Comparison of ENCODE assay signal across 7 mouse cellular contexts in the genomic region with DNA sequence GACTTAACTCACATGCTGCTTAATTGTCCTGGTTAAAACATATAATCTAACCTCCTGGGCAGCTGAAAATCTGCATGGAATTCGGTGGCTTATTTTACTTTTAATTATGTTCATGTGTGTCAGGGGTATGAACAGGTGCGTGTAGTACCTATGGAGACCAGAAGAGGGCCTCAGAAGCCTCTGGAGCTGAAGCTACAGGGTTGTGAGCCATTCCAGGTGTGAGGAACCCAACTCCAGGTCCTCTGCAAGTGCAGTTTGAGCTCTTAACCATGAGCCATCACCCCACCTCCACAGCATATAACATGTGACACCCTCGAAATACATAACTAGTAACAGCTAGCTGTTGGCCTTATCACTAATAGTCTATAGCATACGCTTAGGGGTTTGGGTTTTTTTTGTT. TPM values are rescaled to one million over a fixed set of nuclear protein-coding genes. Genes with fewer than 3 reads are reported as not detected.
DNase-seq lines count a peak whose midpoint lies in the region; ATAC-seq and TF ChIP-seq lines count a peak whose summit lies in the region.

No protein-coding gene starts in this region.

- peaks cover 9% of the 10 kb centered on the region; the same call in 1 of the 2 replicates for H3K4me1 ChIP-seq in hindbrain, embryonic 14.5 days (replicated peaks; ENCODE audit: control insufficient read depth, insufficient read depth, low read length)
- no peaks in the 10 kb centered on the region for H3K4me1 ChIP-seq in hindbrain, embryonic 16.5 days (ENCODE audit: control insufficient read depth, insufficient read depth, low read depth, low read length)
- no peaks in the 10 kb centered on the region for H3K4me1 ChIP-seq in MEL (ENCODE audit: control insufficient read depth in 1 of 2, insufficient read depth in 2 of 2, low read length in 2 of 2)
- 0 out of 2 replicates have a peak, but pooled peaks cover 4% of the 10 kb centered on the region for H3K4me1 ChIP-seq in olfactory bulb, adult 2 months (ENCODE audit: control insufficient read depth, insufficient read depth, low read length)

- H3K27ac ChIP-seq in hindbrain, embryonic 14.5 days, result no peak overlapping the region
- no peak overlapping the region for H3K27ac ChIP-seq in hindbrain, embryonic 16.5 days (ENCODE audit: low read depth, low read length)
- no peak overlapping the region for H3K27ac ChIP-seq in MEL (ENCODE audit: control insufficient read depth, low read depth, low read length)
- no peak overlapping the region for H3K27ac ChIP-seq in olfactory bulb, adult 2 months (ENCODE audit: insufficient read depth, low read depth, low read length)

- H3K79me3 ChIP-seq in C2C12 (ENCODE audit: low read depth), result no peaks in the 10 kb centered on the region

- no peaks in the 10 kb centered on the region for H3K79me2 ChIP-seq in C2C12 (ENCODE audit: control insufficient read depth, insufficient read depth)
- H3K79me2 ChIP-seq in MEL (ENCODE audit: control insufficient read depth, insufficient read depth, low read length, poor library complexity), result no peaks in the 10 kb centered on the region

- no peak for ATAC-seq in hindbrain, embryonic 14.5 days (ENCODE audit: low FRiP score)
- no peak for ATAC-seq in hindbrain, embryonic 16.5 days

- 0 out of 2 replicates have a peak, but pooled peaks cover 5% of the 10 kb centered on the region for H3K27me3 ChIP-seq in hindbrain, embryonic 14.5 days (ENCODE audit: control insufficient read depth, insufficient read depth, low read length)
- no peaks in the 10 kb centered on the region for H3K27me3 ChIP-seq in hindbrain, embryonic 16.5 days (replicated peaks; ENCODE audit: control insufficient read depth, insufficient read depth, low read length)
- H3K27me3 ChIP-seq in C2C12 (ENCODE audit: control insufficient read depth, insufficient read depth, insufficient read length) (no peaks in the 10 kb centered on the region), MEL (ENCODE audit: control insufficient read depth in 1 of 2, insufficient read depth in 2 of 2, low read length in 2 of 2) (no peaks in the 10 kb centered on the region)

- no peak overlapping the region for H3K4me2 ChIP-seq in hindbrain, embryonic 14.5 days (replicated peaks)
- H3K4me2 ChIP-seq in hindbrain, embryonic 16.5 days (ENCODE audit: low read length), result no peak overlapping the region

- no peak for TF ChIP-seq EP300 in MEL (IDR thresholded peaks at IDR 0.05; ENCODE audit: low read depth in 1 of 2, low read length in 2 of 2)

- H3K9me3 ChIP-seq in hindbrain, embryonic 14.5 days (ENCODE audit: control insufficient read depth, low read length), result no peaks in the 10 kb centered on the region
- no peaks in the 10 kb centered on the region for H3K9me3 ChIP-seq in hindbrain, embryonic 16.5 days (ENCODE audit: control insufficient read depth, low read length)
- no peaks in the 10 kb centered on the region for H3K9me3 ChIP-seq in MEL (replicated peaks; ENCODE audit: insufficient read depth, low read length)

- peak; percentile 31 for DNase-seq in hindbrain, embryonic 14.5 days (ENCODE audit: low spot score)
- peak; percentile 72 for DNase-seq in MEL (ENCODE audit: low read depth, low spot score)
- DNase-seq in forelimb bud, embryonic 11.5 days (ENCODE audit: low read depth, low spot score), result peak; percentile 44
- DNase-seq in neural tube, embryonic 10.5 days (ENCODE audit: extremely low spot score, low spot score), result no peak

- H3K36me3 ChIP-seq in hindbrain, embryonic 14.5 days (replicated peaks; ENCODE audit: control insufficient read depth, insufficient read depth), result peaks cover 18% of the 10 kb centered on the region
- peaks cover 13% of the 10 kb centered on the region for H3K36me3 ChIP-seq in hindbrain, embryonic 16.5 days (ENCODE audit: control insufficient read depth, insufficient read depth, low read length)
- H3K36me3 ChIP-seq in C2C12 (ENCODE audit: control insufficient read depth, insufficient read depth) (peaks cover 22% of the 10 kb centered on the region), MEL (ENCODE audit: control insufficient read depth in 1 of 2, insufficient read depth in 2 of 2, low read length in 2 of 2) (peaks cover 0 to 2% of the 10 kb centered on the region in 2 experiments; a peak in 2 of 4 replicates)

- TF ChIP-seq CTCF in C2C12 (IDR thresholded peaks at IDR 0.05; ENCODE audit: control insufficient read depth, insufficient read depth, insufficient read length), result no peak
- TF ChIP-seq CTCF in MEL (IDR thresholded peaks at IDR 0.05 in 2 of 3, conservative IDR thresholded peaks at IDR 0.05 in 1 of 3; ENCODE audit: control insufficient read depth in 1 of 3, insufficient read depth in 1 of 3, low read depth in 2 of 3, low read length in 3 of 3, poor library complexity in 1 of 3, severe bottlenecking in 1 of 3), result peak; percentile 66 to 89 (median 79)
- peak; percentile 45; the same call in 1 of the 2 replicates for TF ChIP-seq CTCF in olfactory bulb, adult 2 months (IDR thresholded peaks at IDR 0.05; ENCODE audit: insufficient read depth, low read depth, low read length)

- no peak overlapping the region for H3K4me3 ChIP-seq in hindbrain, embryonic 14.5 days (replicated peaks; ENCODE audit: low read length)
- no peak overlapping the region for H3K4me3 ChIP-seq in hindbrain, embryonic 16.5 days (ENCODE audit: low read length)
- H3K4me3 ChIP-seq in C2C12 (ENCODE audit: insufficient read depth, poor library complexity, severe bottlenecking) (no peak overlapping the region), MEL (ENCODE audit: control insufficient read depth in 1 of 2, insufficient read depth in 1 of 2, low read depth in 2 of 2, low read length in 2 of 2) (no peak overlapping the region)
- H3K4me3 ChIP-seq in olfactory bulb, adult 2 months (ENCODE audit: insufficient read depth, low read depth, low read length), result no peak overlapping the region

- TF ChIP-seq RAD21 in MEL (IDR thresholded peaks at IDR 0.05; ENCODE audit: low read depth, low read length), result peak; percentile 76

- WGBS in hindbrain, embryonic 14.5 days, result 68% methylated on average over 4 of the region's 4 CpGs
- 67% methylated on average over 4 of the region's 4 CpGs for WGBS in hindbrain, embryonic 16.5 days
- 76% methylated on average over 4 of the region's 4 CpGs for WGBS in olfactory bulb, adult 2 months

- no peak overlapping the region for H3K9ac ChIP-seq in hindbrain, embryonic 14.5 days
- no peak overlapping the region for H3K9ac ChIP-seq in hindbrain, embryonic 16.5 days (ENCODE audit: low read depth, low read length)
- H3K9ac ChIP-seq in MEL (ENCODE audit: control insufficient read depth, low read depth, low read length, poor library complexity, severe bottlenecking), result no peak overlapping the region

- TF ChIP-seq POLR2A in MEL (IDR thresholded peaks at IDR 0.05; ENCODE audit: control insufficient read depth in 1 of 2, insufficient read depth in 1 of 2, low read depth in 1 of 2, low read length in 2 of 2, poor library complexity in 1 of 2), result no peak
- TF ChIP-seq POLR2A in olfactory bulb, adult 2 months (IDR thresholded peaks at IDR 0.05; ENCODE audit: insufficient read depth, low read depth, low read length), result no peak

- H3ac ChIP-seq in C2C12 (ENCODE audit: control insufficient read depth, insufficient read length, low read depth), result no peak overlapping the region

TF ChIP-seq in C2C12, 6 proteins besides CTCF, POLR2A, EP300 and RAD21:
- TF ChIP-seq MAX (IDR thresholded peaks at IDR 0.05) (no peak), MYOD1 (IDR thresholded peaks at IDR 0.05; ENCODE audit: control insufficient read depth, insufficient read length, low read depth) (peak; percentile 12), CEBPB (IDR thresholded peaks at IDR 0.05; ENCODE audit: low read depth) (no peak)
TF ChIP-seq in C2C12: peak in this region for 1.

TF ChIP-seq in MEL, 35 proteins besides CTCF, POLR2A, EP300 and RAD21:
- no peak for TF ChIP-seq MEF2A (IDR thresholded peaks at IDR 0.05; ENCODE audit: extremely low read depth, insufficient replicate concordance, low read depth, low read length, poor library complexity, severe bottlenecking)
- TF ChIP-seq BHLHE40 (IDR thresholded peaks at IDR 0.05; ENCODE audit: borderline replicate concordance, low read depth, low read length), result no peak
- no peak for TF ChIP-seq GABPA (IDR thresholded peaks at IDR 0.05; ENCODE audit: low read depth, low read length)
- TF ChIP-seq SMC3 (IDR thresholded peaks at IDR 0.05; ENCODE audit: low read depth, low read length), result peak; percentile 93
- peak; percentile 77 for TF ChIP-seq POLR2AphosphoS2 (IDR thresholded peaks at IDR 0.05; ENCODE audit: low read length)
- no peak for TF ChIP-seq TBP (IDR thresholded peaks at IDR 0.05; ENCODE audit: low read depth, low read length)
- TF ChIP-seq GATA1 (IDR thresholded peaks at IDR 0.05; ENCODE audit: low read depth, low read length), result no peak
- TF ChIP-seq NRF1 (IDR thresholded peaks at IDR 0.05; ENCODE audit: insufficient read depth, low read depth, low read length, poor library complexity, severe bottlenecking), result no peak
- no peak for TF ChIP-seq CHD1 (IDR thresholded peaks at IDR 0.05; ENCODE audit: low read depth, low read length)
- TF ChIP-seq NELFE (IDR thresholded peaks at IDR 0.05; ENCODE audit: low read depth, low read length), result no peak
- peak; percentile 83 for TF ChIP-seq ZC3H11A (IDR thresholded peaks at IDR 0.05; ENCODE audit: low read depth, low read length)
- no peak for TF ChIP-seq USF1 (IDR thresholded peaks at IDR 0.05; ENCODE audit: low read depth, low read length)

RNA-seq across cellular contexts. Expression of gene Lgmn, which starts 47.6 kb away (rescaled TPM):
- 112 and 118 TPM in 2 replicates for polyA plus RNA-seq in hindbrain, embryonic 14.5 days (2014; fragmentation: Nextera tagmentation; extraction: Ambion mirVana)
- polyA plus RNA-seq in hindbrain, embryonic 16.5 days (2015; fragmentation: Nextera tagmentation; extraction: Ambion mirVana), result 127 and 141 TPM in 2 replicates
- polyA plus RNA-seq in C2C12 (2012; fragmentation: generic; extraction: Trizol) (56.9 TPM), MEL (2012; ENCODE audit: insufficient read depth in 1 of 2, insufficient read length in 2 of 2, low read depth in 1 of 2, low replicate concordance in 2 of 2, missing spikeins in 1 of 2) (1 to 10 TPM in 1 of 2 experiments, not detected in 1; 8.0 TPM)
- 2.2 and 4.1 TPM in 2 replicates for total RNA-seq in MEL (2012; rRNA removed)
- polyA plus RNA-seq in olfactory bulb, adult 2 months (2012; ENCODE audit: insufficient read depth, insufficient read length, low replicate concordance, missing spikeins), result not detected in 2 replicates
